Mouse (Mus musculus) liver, postnatal 0 days (tissue): ENCODE results near the gene Gpr4. TPM values are rescaled to one million over a fixed set of nuclear protein-coding genes. Genes with fewer than 3 reads are reported as not detected.

Source experiments
- ATAC-seq: fragments of 200-750 bp; cut with Nextera tagmentation; 2 replicates; pipeline ENCODE4 v1.8.0; 2017; ENCODE audit warnings: mild to moderate bottlenecking, moderate library complexity
- DNase-seq: peaks from one replicate; pipeline ENCODE4 v3.0.0-alpha.2; 2016
- H3K27ac ChIP-seq: fragments of 300-500 bp; sonication (generic); 2 replicates; pipeline ENCODE4 v1.5.1; 2014; ENCODE audit warnings: antibody characterized with exemption, moderate library complexity, mild to moderate bottlenecking, low read depth
- H3K27me3 ChIP-seq: fragments of 300-500 bp; sonication (generic); 2 replicates; pipeline ENCODE4 v1.6.1; 2014; ENCODE audit warnings: low read length, control low read depth, mixed read lengths; ENCODE audit not compliant: insufficient read depth
- H3K36me3 ChIP-seq: fragments of 300-500 bp; sonication (generic); replicated peaks from 2 replicates; pipeline ENCODE4 v1.6.1; 2014; ENCODE audit warnings: mild to moderate bottlenecking, control low read depth, low read length, moderate library complexity, mixed read lengths; ENCODE audit not compliant: insufficient read depth
- H3K4me1 ChIP-seq: fragments of 300-500 bp; sonication (generic); 2 replicates; pipeline ENCODE4 v1.6.1; 2014; ENCODE audit warnings: antibody characterized with exemption, mild to moderate bottlenecking, control low read depth; ENCODE audit not compliant: insufficient read depth
- H3K4me2 ChIP-seq: fragments of 300-500 bp; sonication (generic); 2 replicates; pipeline ENCODE4 v1.6.1; 2014; ENCODE audit warnings: low read depth, mild to moderate bottlenecking, low read length, moderate library complexity, mixed read lengths
- H3K4me3 ChIP-seq: fragments of 300-500 bp; sonication (generic); 2 replicates; pipeline ENCODE4 v1.5.1; 2014; ENCODE audit warnings: low read depth, low read length
- H3K9ac ChIP-seq: fragments of 300-500 bp; sonication (generic); replicated peaks from 2 replicates; pipeline ENCODE4 v1.6.1; 2014; ENCODE audit warnings: mild to moderate bottlenecking, moderate library complexity
- H3K9me3 ChIP-seq: fragments of 300-500 bp; sonication (generic); 2 replicates; pipeline ENCODE4 v1.6.1; 2016; ENCODE audit warnings: mild to moderate bottlenecking, control low read depth, low read length, mixed read lengths
- CTCF ChIP-seq: sonication (generic); IDR thresholded peaks from 2 replicates; pipeline ENCODE4 v1.5.1; 2016; ENCODE audit warnings: antibody characterized with exemption, low read depth
- EP300 ChIP-seq: IDR thresholded peaks from 2 replicates; pipeline ENCODE4 v1.6.1; 2016; ENCODE audit warnings: antibody characterized with exemption, low read depth, mild to moderate bottlenecking
- WGBS: fragments of 180-500 bp; shearing (Covaris S2); extraction: QIAGEN DNeasy Blood & Tissue Kit; methylation state at CpG from one replicate; pipeline ENCODE4 v1.1.7; 2014; ENCODE audit not compliant: insufficient replicate concordance; 5-methylcytosine and 5-hydroxymethylcytosine counted together
- polyA plus RNA-seq: library from polyadenylated mRNA; unstranded; fragments of >200 nt; fragmentation: Nextera tagmentation; extraction: Ambion mirVana; gene quantifications from 2 replicates; pipeline ENCODE4 v1.2.1, GENCODE M21; 2015

Gene Gpr4
- polyA plus RNA-seq, 1 experiment from 2014 or later, result 0.74 TPM

- 73% methylated on average over 5 of the region's 5 CpGs for WGBS
- no peak overlapping the region; the same call in 1 of the 2 replicates for H3K9ac ChIP-seq
- no peaks in the 10 kb centered on the region for H3K27me3 ChIP-seq
- no peak for TF ChIP-seq EP300
- ATAC-seq (no peak), DNase-seq (no peak)
- H3K4me1 ChIP-seq, result peaks cover 14% of the 10 kb centered on the region; the same call in 1 of the 2 replicates
- no peaks in the 10 kb centered on the region for H3K9me3 ChIP-seq
- peaks cover 7% of the 10 kb centered on the region; the same call in 1 of the 2 replicates for H3K36me3 ChIP-seq
- H3K4me3 ChIP-seq, result no peak overlapping the region
- H3K4me2 ChIP-seq, result no peak overlapping the region
- H3K27ac ChIP-seq, result no peak overlapping the region
Observed at GRCm38 (mm10) chr7:19234652-19235051, 22.3 kb downstream of the Gpr4 start.

DNA sequence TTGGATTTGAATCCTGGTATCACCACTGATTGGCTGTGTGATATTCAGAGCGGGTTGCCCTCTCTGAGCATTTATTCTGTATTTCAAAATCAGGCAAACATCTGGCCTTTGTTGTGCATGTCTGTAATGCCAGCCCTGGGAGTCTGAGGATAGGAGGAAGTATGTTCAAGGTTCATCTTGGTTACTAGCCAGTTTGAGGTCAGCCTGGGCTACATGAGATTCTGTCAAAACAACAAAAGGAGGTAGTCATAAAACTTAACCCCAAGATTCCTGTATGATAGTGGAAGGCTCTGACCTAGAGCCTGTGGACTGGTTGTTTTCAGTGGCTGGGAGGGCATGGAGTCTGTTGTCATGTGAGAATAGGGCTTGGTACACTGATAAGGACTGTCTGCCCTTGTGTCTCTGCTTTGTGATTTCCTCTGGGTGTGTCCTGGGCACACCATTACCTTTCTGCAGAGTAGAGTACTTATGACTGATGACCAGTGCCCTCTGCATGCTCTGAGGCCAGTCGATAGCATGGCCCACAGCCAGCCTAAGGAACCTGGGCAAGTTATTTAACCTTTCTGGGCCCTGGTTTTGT lies 22.8 kb downstream of the Gpr4 start:
- 74% methylated on average over 2 of the region's 2 CpGs for WGBS
- Histone ChIP-seq H3K4me1 (0 out of 2 replicates have a peak, but pooled peaks cover 10% of the 10 kb centered on the region), H3K4me3 (no peak overlapping the region), H3K27me3 (no peaks in the 10 kb centered on the region), H3K36me3 (peaks cover 7% of the 10 kb centered on the region; the same call in 1 of the 2 replicates), H3K4me2 (no peak overlapping the region), H3K9ac (no peak overlapping the region; the same call in 1 of the 2 replicates), H3K27ac (no peak overlapping the region), H3K9me3 (no peaks in the 10 kb centered on the region)
- no peak for ATAC-seq
- no peak for DNase-seq
- TF ChIP-seq EP300, result no peak
- no peak for TF ChIP-seq CTCF

- peaks cover 4% of the 10 kb centered on the region; the same call in 1 of the 2 replicates for H3K36me3 ChIP-seq
- no peak overlapping the region for H3K4me2 ChIP-seq
- DNase-seq (no peak), ATAC-seq (no peak)
- H3K27me3 ChIP-seq, result no peaks in the 10 kb centered on the region
- H3K4me1 ChIP-seq, result peaks cover 17% of the 10 kb centered on the region; the same call in 1 of the 2 replicates
- no peak overlapping the region for H3K9ac ChIP-seq
- no peak overlapping the region for H3K4me3 ChIP-seq
- 68% methylated on average over 2 of the region's 2 CpGs for WGBS
- no peak for TF ChIP-seq CTCF
- TF ChIP-seq EP300, result no peak
- no peak overlapping the region for H3K27ac ChIP-seq
- no peaks in the 10 kb centered on the region for H3K9me3 ChIP-seq
Observed at GRCm38 (mm10) chr7:19236411-19236810, 24.1 kb downstream of the Gpr4 start.

DNA sequence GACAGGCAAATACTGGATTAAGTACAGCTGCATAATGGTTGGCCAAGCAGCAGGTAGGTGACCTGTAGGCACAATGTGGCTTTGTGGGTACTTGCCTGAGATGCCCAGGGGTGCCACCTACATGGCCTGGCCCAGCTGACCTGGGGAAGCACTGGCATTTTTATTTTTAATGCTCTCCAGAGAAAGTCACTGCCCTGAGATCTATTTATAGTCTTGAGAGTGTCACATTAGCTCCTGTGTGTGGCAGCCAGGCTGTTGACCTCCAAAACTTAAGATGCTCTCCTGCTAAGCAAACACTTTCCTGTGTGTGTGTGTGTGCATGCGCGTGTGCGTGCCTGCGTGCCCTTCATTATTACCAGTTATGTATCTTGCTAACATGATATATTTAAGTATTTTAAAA lies 26.0 kb downstream of the Gpr4 start:
- Histone ChIP-seq H3K4me2 (no peak overlapping the region), H3K27ac (no peak overlapping the region), H3K4me1 (peaks cover 14% of the 10 kb centered on the region; the same call in 1 of the 2 replicates), H3K9me3 (no peaks in the 10 kb centered on the region), H3K36me3 (peaks cover 3% of the 10 kb centered on the region; the same call in 1 of the 2 replicates), H3K27me3 (no peaks in the 10 kb centered on the region), H3K9ac (no peak overlapping the region), H3K4me3 (no peak overlapping the region)
- ATAC-seq, result no peak
- WGBS, result 98% methylated on average over 4 of the region's 4 CpGs
- TF ChIP-seq CTCF (no peak), EP300 (no peak)
- no peak for DNase-seq

DNA sequence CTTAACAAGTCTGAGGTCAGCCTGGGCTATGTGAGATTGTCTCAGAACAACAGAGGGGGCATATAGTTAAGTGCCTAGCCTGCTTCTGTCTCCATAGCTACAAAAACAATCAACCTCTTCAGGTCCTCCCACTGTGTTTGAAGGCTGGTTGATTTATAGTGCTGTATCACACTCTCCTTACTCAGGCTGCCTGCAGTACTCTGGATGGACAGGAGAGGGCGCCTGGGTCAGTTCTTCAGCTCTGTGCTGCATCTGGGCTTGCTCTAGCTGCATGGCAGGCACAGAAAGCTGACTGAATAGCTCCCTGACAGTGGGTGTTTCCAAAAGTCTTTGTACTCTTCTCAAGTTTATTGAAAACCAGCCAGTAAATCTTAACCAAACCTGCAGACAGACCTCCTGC lies 27.1 kb downstream of the Gpr4 start:
- ATAC-seq (peak; percentile 92), DNase-seq (peak; percentile 92)
- Histone ChIP-seq H3K4me3 (no peak overlapping the region), H3K27me3 (no peaks in the 10 kb centered on the region), H3K27ac (no peak overlapping the region), H3K4me2 (peak overlapping the region; percentile 40; the same call in 1 of the 2 replicates), H3K9me3 (no peaks in the 10 kb centered on the region), H3K9ac (no peak overlapping the region), H3K4me1 (peaks cover 14% of the 10 kb centered on the region), H3K36me3 (no peaks in the 10 kb centered on the region; the same call in 1 of the 2 replicates)
- 0% methylated on average over 1 of the region's 1 CpGs for WGBS
- TF ChIP-seq CTCF, result peak; percentile 98
- TF ChIP-seq EP300, result no peak

GRCm38 (mm10) chr7:19239986-19240385 lies 27.6 kb downstream of the Gpr4 start:
- Histone ChIP-seq H3K4me3 (no peak overlapping the region), H3K36me3 (peaks cover 4% of the 10 kb centered on the region; the same call in 1 of the 2 replicates), H3K4me2 (peak overlapping the region; percentile 40; the same call in 1 of the 2 replicates), H3K9ac (no peak overlapping the region), H3K27ac (no peak overlapping the region), H3K9me3 (no peaks in the 10 kb centered on the region), H3K27me3 (no peaks in the 10 kb centered on the region), H3K4me1 (peaks cover 10% of the 10 kb centered on the region)
- peak; percentile 79 for ATAC-seq
- WGBS, result 42% methylated on average over 2 of the region's 4 CpGs
- TF ChIP-seq CTCF, result no peak
- no peak for TF ChIP-seq EP300
- no peak for DNase-seq
